Mouse (Mus musculus): ENCODE data around the gene Chn2. TPM values are rescaled to one million over a fixed set of nuclear protein-coding genes. Genes with fewer than 3 reads are reported as not detected.

The Chn2 gene
- polyA plus RNA-seq, 1 experiment: 38.2 TPM

DNA sequence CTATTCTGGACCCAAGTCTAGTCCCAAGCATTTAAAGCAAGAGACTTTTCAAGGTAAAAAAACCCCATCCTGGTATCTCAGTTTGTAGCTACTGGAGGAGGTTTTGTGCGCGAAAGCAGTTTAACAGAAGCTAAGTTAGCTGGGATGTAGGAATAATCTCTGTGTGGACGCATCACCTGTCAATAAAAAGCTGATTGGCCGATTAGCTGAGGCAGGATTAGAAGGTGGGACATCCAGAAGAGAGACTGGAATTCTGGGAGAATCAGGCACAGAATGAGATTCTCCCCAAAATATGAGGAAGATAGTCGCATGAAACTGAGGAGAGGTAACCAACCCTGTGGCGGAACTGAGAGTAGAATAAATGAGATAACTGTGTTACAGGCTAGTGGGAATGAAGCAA, 59.0 kb downstream of the Chn2 start:
- DNase-seq (ENCODE audit: low read depth): no peak
- TF ChIP-seq CTCF (IDR thresholded peaks at IDR 0.05; ENCODE audit: borderline replicate concordance, extremely low read depth, insufficient read depth, insufficient read length) (no peak), POLR2A (IDR thresholded peaks at IDR 0.05; ENCODE audit: borderline replicate concordance, extremely low read depth, insufficient read depth, insufficient read length, poor library complexity, severe bottlenecking) (no peak)

DNA sequence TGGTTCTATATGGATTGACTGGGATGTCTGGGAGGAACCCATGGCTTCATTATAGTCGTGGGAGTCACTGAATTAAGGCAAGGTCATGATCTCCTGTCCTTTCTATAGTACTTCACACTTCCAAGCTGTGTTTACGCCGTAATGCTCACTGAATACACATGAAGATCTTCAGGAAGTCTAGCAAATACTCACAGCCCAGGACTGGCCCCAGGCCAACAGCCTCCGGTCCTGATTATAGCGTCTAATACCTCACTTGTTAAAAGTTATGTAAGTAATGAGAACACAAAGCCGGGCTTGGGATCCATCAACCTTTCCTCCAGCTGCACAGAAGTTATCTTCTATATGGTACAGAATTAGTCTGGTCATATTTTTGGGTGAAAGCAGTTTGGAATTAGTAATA, 60.3 kb downstream of the Chn2 start:
- no peak for TF ChIP-seq CTCF (IDR thresholded peaks at IDR 0.05; ENCODE audit: borderline replicate concordance, extremely low read depth, insufficient read depth, insufficient read length)
- TF ChIP-seq POLR2A (IDR thresholded peaks at IDR 0.05; ENCODE audit: borderline replicate concordance, extremely low read depth, insufficient read depth, insufficient read length, poor library complexity, severe bottlenecking): no peak
- peak; percentile 51 for DNase-seq (ENCODE audit: low read depth)

DNA sequence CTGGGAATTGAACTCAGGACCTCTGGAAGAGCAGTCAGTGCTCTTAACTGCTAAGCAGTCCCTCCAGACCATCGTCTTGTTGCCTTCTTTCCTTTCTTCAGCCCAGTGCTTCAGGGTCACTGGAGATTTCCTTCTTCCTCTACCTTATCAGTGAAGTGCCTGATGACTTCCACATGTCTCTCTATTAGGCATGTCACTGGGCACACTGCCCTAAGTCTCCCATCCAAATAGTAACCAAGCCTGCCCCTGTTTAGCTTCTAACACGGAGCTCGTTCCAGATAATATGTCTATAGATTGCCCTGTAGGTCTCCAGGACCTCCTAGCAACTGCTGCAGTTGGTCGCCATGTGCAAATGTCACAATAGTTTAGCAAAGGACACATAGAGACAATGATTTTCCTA, 62.9 kb downstream of the Chn2 start:
- no peak for TF ChIP-seq CTCF (IDR thresholded peaks at IDR 0.05; ENCODE audit: borderline replicate concordance, extremely low read depth, insufficient read depth, insufficient read length)
- no peak for DNase-seq (ENCODE audit: low read depth)

DNA sequence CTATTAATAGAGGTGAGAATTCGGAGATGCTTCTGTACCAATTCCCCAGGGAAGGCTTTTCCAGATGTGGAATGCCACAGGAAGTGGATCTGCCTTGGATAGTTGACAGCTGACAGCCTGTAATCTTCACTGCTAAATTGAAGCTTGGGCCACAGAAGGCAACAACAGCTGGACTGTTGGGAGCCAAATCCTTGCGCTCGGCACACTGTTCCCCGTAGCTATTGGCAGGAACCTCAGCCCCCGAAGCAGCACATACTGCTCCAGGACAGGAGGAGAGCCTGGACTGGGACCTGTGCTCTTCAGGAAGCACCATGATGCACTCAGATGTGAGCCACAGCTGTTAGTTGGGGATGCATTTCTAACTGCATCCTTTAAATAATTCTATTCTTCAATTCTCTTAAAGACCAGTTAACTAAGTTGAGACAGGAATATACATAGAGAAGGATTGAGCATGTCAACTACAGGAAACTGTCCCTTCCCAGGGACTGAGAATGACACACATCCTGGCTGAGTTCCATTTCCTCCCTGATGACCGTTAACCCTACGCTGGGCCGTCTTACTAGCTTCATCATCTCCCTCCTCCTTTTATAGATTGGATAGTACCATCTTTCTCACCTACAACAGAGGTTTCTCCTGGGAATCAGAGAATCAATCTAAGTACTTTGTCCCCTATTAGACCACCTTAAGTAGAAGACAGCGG, 64.1 kb downstream of the Chn2 start:
- TF ChIP-seq CTCF (IDR thresholded peaks at IDR 0.05; ENCODE audit: borderline replicate concordance, extremely low read depth, insufficient read depth, insufficient read length) (no peak), POLR2A (IDR thresholded peaks at IDR 0.05; ENCODE audit: borderline replicate concordance, extremely low read depth, insufficient read depth, insufficient read length, poor library complexity, severe bottlenecking) (no peak)
- DNase-seq (ENCODE audit: low read depth): no peak

DNA sequence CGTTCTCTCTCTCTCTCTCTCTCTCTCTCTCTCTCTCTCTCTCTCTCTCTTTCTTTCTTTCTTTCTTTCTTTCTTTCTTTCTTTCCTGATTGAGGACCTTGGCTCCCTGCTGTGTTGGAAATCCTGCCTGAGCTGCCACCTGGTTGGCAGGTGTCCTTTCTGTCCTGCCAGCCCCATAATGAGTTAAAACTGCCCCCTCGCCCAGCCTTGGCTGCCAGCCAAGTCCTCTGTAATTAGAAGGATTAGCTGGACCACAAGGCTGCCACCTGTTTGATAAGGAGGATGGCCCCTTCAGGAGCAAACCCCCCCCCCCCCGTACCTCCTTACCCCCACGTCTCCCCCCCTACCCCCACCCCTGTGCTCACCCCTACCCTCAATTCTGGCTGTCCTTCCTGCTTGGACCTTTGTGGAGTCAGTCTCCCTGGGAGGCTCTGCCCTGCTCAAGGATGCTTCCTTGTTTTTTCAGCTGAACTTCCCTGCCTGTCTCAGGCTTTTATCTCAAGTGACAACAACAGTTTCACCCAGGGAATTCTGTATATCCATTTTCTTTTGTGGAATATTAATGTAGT, 72.1 kb downstream of the Chn2 start:
- DNase-seq (ENCODE audit: low read depth): peak; percentile 78
- TF ChIP-seq POLR2A (IDR thresholded peaks at IDR 0.05; ENCODE audit: borderline replicate concordance, extremely low read depth, insufficient read depth, insufficient read length, poor library complexity, severe bottlenecking): no peak
- TF ChIP-seq CTCF (IDR thresholded peaks at IDR 0.05; ENCODE audit: borderline replicate concordance, extremely low read depth, insufficient read depth, insufficient read length): no peak

DNA sequence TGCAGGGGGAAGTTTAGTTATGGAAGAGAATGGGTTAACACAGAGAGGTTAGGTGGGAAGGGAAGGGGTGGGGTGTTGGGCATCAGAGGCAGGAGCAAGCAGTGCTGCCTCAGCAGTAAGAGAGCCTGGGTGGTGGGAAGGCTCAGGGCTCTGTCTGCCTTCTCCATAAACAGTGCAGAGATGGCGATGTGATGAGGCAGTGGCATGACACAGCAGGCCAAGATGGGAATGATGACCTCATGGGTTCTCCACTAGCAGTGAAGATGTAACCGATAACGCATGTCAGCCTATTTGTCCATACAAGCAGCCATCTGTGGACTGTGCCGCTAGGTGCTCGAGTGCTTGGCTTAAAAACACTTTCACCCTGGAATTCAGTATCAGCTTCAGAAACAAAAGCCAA, 74.0 kb downstream of the Chn2 start:
- TF ChIP-seq POLR2A (IDR thresholded peaks at IDR 0.05; ENCODE audit: borderline replicate concordance, extremely low read depth, insufficient read depth, insufficient read length, poor library complexity, severe bottlenecking) (no peak), CTCF (IDR thresholded peaks at IDR 0.05; ENCODE audit: borderline replicate concordance, extremely low read depth, insufficient read depth, insufficient read length) (no peak)
- DNase-seq (ENCODE audit: low read depth): no peak

DNA sequence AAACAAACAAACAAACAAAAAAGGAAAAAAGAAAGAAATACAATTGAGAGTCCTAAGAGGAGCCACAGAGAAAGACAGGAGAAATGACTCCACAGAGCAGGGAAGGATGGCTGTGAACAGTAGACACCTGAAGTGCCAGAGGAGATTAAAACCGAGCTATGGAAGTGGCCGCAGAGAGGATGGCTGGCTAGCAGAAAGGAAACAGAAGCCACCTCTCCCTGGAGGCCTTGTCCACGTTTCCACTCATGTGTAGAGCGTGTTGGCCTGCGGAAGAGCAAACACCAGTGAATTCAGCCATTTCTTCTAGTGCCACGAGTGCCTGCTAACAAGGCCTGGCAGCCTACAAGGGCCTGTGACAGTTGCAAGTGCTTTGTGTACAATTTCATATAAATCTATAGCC, 75.1 kb downstream of the Chn2 start:
- DNase-seq (ENCODE audit: low read depth): no peak
- TF ChIP-seq CTCF (IDR thresholded peaks at IDR 0.05; ENCODE audit: borderline replicate concordance, extremely low read depth, insufficient read depth, insufficient read length) (no peak), POLR2A (IDR thresholded peaks at IDR 0.05; ENCODE audit: borderline replicate concordance, extremely low read depth, insufficient read depth, insufficient read length, poor library complexity, severe bottlenecking) (no peak)

DNA sequence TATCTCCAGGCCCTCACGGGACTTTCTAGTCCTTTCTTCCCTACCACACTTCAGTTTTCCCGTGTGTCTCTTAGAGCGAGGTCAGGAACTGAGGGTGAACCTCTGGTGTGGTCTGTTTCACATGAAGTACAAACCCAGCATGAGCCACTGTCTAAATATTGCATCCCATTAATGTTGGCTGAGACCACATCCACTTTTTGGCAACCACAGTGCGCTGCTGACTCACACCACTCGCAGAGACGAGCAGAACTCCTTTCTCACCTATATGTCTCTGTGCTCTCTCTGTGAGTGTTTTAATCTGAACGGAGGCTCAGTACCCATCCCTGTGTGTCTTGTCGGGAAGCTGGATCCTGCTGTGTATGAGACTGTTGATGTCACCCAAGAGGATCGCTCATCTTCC, 76.9 kb downstream of the Chn2 start:
- DNase-seq (ENCODE audit: low read depth): no peak
- no peak for TF ChIP-seq POLR2A (IDR thresholded peaks at IDR 0.05; ENCODE audit: borderline replicate concordance, extremely low read depth, insufficient read depth, insufficient read length, poor library complexity, severe bottlenecking)
- TF ChIP-seq CTCF (IDR thresholded peaks at IDR 0.05; ENCODE audit: borderline replicate concordance, extremely low read depth, insufficient read depth, insufficient read length): no peak

DNA sequence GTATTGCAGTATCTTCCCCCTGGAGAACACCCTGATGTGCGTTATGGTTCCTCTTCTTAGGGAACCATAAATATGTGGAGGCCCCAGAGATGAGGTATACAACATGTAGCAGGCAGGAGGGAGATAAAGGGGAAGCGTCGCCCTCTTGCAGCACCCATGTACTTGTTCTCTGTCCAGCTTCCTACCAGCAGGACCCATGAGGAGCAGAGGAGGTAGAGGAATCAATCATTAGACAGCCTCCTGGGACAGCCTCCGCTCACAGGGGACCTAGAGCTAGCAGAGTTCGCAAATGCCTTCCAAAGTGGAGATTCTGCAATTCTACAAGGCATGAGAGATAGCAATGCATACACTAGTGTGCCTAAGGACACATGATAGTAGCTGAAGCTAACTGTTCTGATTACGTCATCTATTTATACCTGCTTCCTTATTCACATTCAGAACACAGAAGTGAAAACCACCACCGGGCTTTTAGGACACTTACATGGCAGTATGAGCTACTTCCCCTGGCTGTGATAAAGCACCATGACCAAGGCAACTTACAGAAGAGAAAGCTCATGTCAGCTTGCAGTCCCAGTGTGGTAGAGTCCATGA, 77.7 kb downstream of the Chn2 start:
- DNase-seq (ENCODE audit: low read depth): no peak
- TF ChIP-seq CTCF (IDR thresholded peaks at IDR 0.05; ENCODE audit: borderline replicate concordance, extremely low read depth, insufficient read depth, insufficient read length) (no peak), POLR2A (IDR thresholded peaks at IDR 0.05; ENCODE audit: borderline replicate concordance, extremely low read depth, insufficient read depth, insufficient read length, poor library complexity, severe bottlenecking) (no peak)

DNA sequence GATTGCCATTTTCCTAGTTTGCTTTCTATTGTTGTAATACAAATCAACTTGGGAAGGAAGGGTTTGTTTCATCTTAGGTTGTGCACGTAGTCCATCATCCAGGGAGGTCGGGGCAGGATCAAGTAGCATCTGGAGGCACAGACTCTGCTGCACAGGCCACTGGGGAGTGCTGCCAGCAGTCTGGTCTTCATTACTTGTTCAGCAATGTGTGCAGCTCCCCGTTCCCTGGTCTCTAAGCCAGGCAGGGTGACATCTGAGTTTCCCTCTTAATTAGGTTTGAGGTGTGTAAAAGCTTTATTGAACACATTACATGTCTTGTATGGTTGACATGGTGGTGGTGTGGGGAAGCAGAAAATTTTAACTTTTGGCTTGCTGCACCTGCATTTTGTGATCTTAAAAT, 79.0 kb downstream of the Chn2 start:
- no peak for DNase-seq (ENCODE audit: low read depth)
- no peak for TF ChIP-seq POLR2A (IDR thresholded peaks at IDR 0.05; ENCODE audit: borderline replicate concordance, extremely low read depth, insufficient read depth, insufficient read length, poor library complexity, severe bottlenecking)
- no peak for TF ChIP-seq CTCF (IDR thresholded peaks at IDR 0.05; ENCODE audit: borderline replicate concordance, extremely low read depth, insufficient read depth, insufficient read length)

DNA sequence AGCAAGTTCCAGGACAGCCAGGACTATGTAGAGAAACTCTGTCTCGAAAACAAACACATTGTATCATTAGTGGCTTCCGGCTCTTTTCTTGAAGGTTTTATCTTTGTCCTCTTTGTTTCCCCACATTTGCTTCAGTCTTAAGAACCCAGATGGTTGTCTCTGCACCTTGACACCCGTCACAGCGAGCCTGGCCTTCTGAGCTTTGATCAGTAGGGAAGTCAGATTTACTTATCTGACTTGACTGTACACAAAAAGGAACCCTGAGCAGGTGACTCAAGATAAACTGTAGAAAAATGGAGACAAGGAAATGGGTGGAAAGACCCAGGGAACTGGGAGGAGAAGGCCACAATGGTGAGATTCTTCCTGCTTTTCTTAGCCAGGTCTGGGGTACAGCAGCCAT, 79.5 kb downstream of the Chn2 start:
- TF ChIP-seq POLR2A (IDR thresholded peaks at IDR 0.05; ENCODE audit: borderline replicate concordance, extremely low read depth, insufficient read depth, insufficient read length, poor library complexity, severe bottlenecking) (no peak), CTCF (IDR thresholded peaks at IDR 0.05; ENCODE audit: borderline replicate concordance, extremely low read depth, insufficient read depth, insufficient read length) (no peak)
- DNase-seq (ENCODE audit: low read depth): no peak

DNA sequence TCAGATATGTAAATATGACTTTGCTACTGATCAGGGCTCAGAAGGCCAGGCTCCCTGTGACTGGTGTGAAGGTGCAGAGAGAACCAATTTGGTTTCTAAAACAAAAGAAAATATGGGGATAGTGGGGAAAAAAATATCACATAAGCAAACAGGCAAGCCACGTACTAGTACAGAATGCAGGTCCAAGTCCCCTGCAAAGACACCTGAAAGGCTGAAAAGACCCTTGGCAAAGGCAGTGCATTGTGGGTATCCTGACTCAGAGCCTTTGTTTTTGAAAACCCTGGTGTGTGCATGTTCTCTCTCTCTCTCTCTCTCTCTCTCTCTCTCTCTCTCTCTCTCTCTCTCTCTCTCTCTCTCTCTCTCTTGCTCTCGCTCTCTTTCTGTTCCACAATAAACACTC, 80.1 kb downstream of the Chn2 start:
- no peak for DNase-seq (ENCODE audit: low read depth)
- TF ChIP-seq POLR2A (IDR thresholded peaks at IDR 0.05; ENCODE audit: borderline replicate concordance, extremely low read depth, insufficient read depth, insufficient read length, poor library complexity, severe bottlenecking): no peak
- TF ChIP-seq CTCF (IDR thresholded peaks at IDR 0.05; ENCODE audit: borderline replicate concordance, extremely low read depth, insufficient read depth, insufficient read length): no peak
